Mouse (Mus musculus) neural tube, embryonic 11.5 days (tissue): Measurements from ENCODE around the gene Stx8. TPM values are rescaled to one million over a fixed set of nuclear protein-coding genes. Genes with fewer than 3 reads are reported as not detected.

Experiments
- ATAC-seq: fragments of 200-750 bp; cut with Nextera tagmentation; 2 replicates; pipeline ENCODE4 v1.8.0; 2017; ENCODE audit warnings: moderate number of reproducible peaks, mild to moderate bottlenecking, moderate TSS enrichment, moderate library complexity; ENCODE audit not compliant: insufficient read depth, low FRiP score, low TSS enrichment
- DNase-seq: peaks from one replicate; pipeline ENCODE4 v3.0.0-alpha.2; 2015; ENCODE audit warnings: low spot score
- H3K27ac ChIP-seq: fragments of 300-500 bp; sonication (generic); 2 replicates; pipeline ENCODE4 v1.5.1; 2014; ENCODE audit warnings: low read depth, mild to moderate bottlenecking, low read length
- H3K27me3 ChIP-seq: fragments of 300-500 bp; sonication (generic); 2 replicates; pipeline ENCODE4 v1.6.1; 2014; ENCODE audit warnings: mild to moderate bottlenecking, low read length, mixed read lengths; ENCODE audit not compliant: control insufficient read depth, insufficient read depth
- H3K36me3 ChIP-seq: fragments of 300-500 bp; sonication (generic); 2 replicates; pipeline ENCODE4 v1.6.1; 2014; ENCODE audit warnings: mild to moderate bottlenecking, low read length, moderate library complexity, mixed read lengths; ENCODE audit not compliant: control insufficient read depth, insufficient read depth
- H3K4me1 ChIP-seq: fragments of 300-500 bp; sonication (generic); 2 replicates; pipeline ENCODE4 v1.6.1; 2014; ENCODE audit warnings: low read length, mixed read lengths; ENCODE audit not compliant: control insufficient read depth, insufficient read depth
- H3K4me2 ChIP-seq: fragments of 300-500 bp; sonication (generic); 2 replicates; pipeline ENCODE4 v1.6.1; 2014; ENCODE audit warnings: low read depth, mild to moderate bottlenecking, moderate library complexity
- H3K4me3 ChIP-seq: fragments of 300-500 bp; sonication (generic); 2 replicates; pipeline ENCODE4 v1.5.1; 2014; ENCODE audit warnings: low read depth, low read length
- H3K9ac ChIP-seq: fragments of 300-500 bp; sonication (generic); 2 replicates; pipeline ENCODE4 v1.6.1; 2014; ENCODE audit warnings: mild to moderate bottlenecking, low read length
- H3K9me3 ChIP-seq: fragments of 300-500 bp; sonication (generic); 2 replicates; pipeline ENCODE4 v1.6.1; 2016; ENCODE audit warnings: low read length; ENCODE audit not compliant: control insufficient read depth
- WGBS: fragments of 180-500 bp; shearing (Covaris S2); extraction: QIAGEN DNeasy Blood & Tissue Kit; methylation state at CpG from one replicate; pipeline ENCODE4 v1.1.7; 2014; 5-methylcytosine and 5-hydroxymethylcytosine counted together
- polyA plus RNA-seq: library from polyadenylated mRNA; unstranded; fragments of >200 nt; fragmentation: Nextera tagmentation; extraction: Ambion mirVana; gene quantifications from 2 replicates; pipeline ENCODE4 v1.2.1, GENCODE M21; 2014

The Stx8 gene
- polyA plus RNA-seq, 1 experiment from 2014 or later: 50.5 TPM

GRCm38 (mm10) chr11:67923720-67924119 is 42.3 kb upstream of the Stx8 start:
- no peak for DNase-seq
- Histone ChIP-seq H3K27ac (no peak overlapping the region), H3K9ac (no peak overlapping the region), H3K27me3 (peaks cover 15% of the 10 kb centered on the region), H3K36me3 (no peaks in the 10 kb centered on the region), H3K4me1 (peaks cover 11% of the 10 kb centered on the region; the same call in 1 of the 2 replicates), H3K4me3 (no peak overlapping the region), H3K9me3 (no peaks in the 10 kb centered on the region), H3K4me2 (no peak overlapping the region)
- WGBS: 94% methylated on average over 5 of the region's 5 CpGs
- ATAC-seq: no peak

- no peak overlapping the region for H3K4me2 ChIP-seq
- peaks cover 11% of the 10 kb centered on the region; the same call in 1 of the 2 replicates for H3K4me1 ChIP-seq
- no peaks in the 10 kb centered on the region for H3K36me3 ChIP-seq
- H3K27me3 ChIP-seq: peaks cover 11% of the 10 kb centered on the region
- DNase-seq: no peak
- no peak overlapping the region for H3K27ac ChIP-seq
- 90% methylated on average over 13 of the region's 13 CpGs for WGBS
- no peak overlapping the region for H3K9ac ChIP-seq
- H3K9me3 ChIP-seq: no peaks in the 10 kb centered on the region
- no peak overlapping the region for H3K4me3 ChIP-seq
- ATAC-seq: no peak
Observed at GRCm38 (mm10) chr11:67925000-67925399, 41.0 kb upstream of the Stx8 start.

GRCm38 (mm10) chr11:67926348-67927055 is 39.5 kb upstream of the Stx8 start:
- H3K4me1 ChIP-seq: peaks cover 7% of the 10 kb centered on the region; the same call in 1 of the 2 replicates
- 20% methylated on average over 10 of the region's 15 CpGs for WGBS
- H3K27me3 ChIP-seq: peaks cover 1% of the 10 kb centered on the region
- DNase-seq (no peak), ATAC-seq (no peak)
- no peaks in the 10 kb centered on the region for H3K9me3 ChIP-seq
- no peaks in the 10 kb centered on the region for H3K36me3 ChIP-seq
- no peak overlapping the region for H3K9ac ChIP-seq
- H3K4me3 ChIP-seq: no peak overlapping the region
- no peak overlapping the region for H3K4me2 ChIP-seq
- H3K27ac ChIP-seq: no peak overlapping the region

GRCm38 (mm10) chr11:67932156-67932555 is 33.8 kb upstream of the Stx8 start:
- H3K9ac ChIP-seq: no peak overlapping the region
- H3K27me3 ChIP-seq: no peaks in the 10 kb centered on the region
- no peak overlapping the region for H3K27ac ChIP-seq
- ATAC-seq (no peak), DNase-seq (no peak)
- no peak overlapping the region for H3K4me2 ChIP-seq
- H3K36me3 ChIP-seq: no peaks in the 10 kb centered on the region
- H3K4me1 ChIP-seq: no peaks in the 10 kb centered on the region
- 89% methylated on average over 3 of the region's 3 CpGs for WGBS
- H3K9me3 ChIP-seq: no peaks in the 10 kb centered on the region
- H3K4me3 ChIP-seq: no peak overlapping the region

GRCm38 (mm10) chr11:67948229-67948628 is 17.8 kb upstream of the Stx8 start:
- DNase-seq (no peak), ATAC-seq (no peak)
- Histone ChIP-seq H3K9me3 (no peaks in the 10 kb centered on the region), H3K27ac (no peak overlapping the region), H3K36me3 (no peaks in the 10 kb centered on the region), H3K4me1 (no peaks in the 10 kb centered on the region), H3K9ac (no peak overlapping the region), H3K27me3 (no peaks in the 10 kb centered on the region), H3K4me3 (no peak overlapping the region), H3K4me2 (no peak overlapping the region)
- 68% methylated on average over 3 of the region's 3 CpGs for WGBS

- ATAC-seq (no peak), DNase-seq (no peak)
- no peaks in the 10 kb centered on the region for H3K9me3 ChIP-seq
- no peaks in the 10 kb centered on the region for H3K36me3 ChIP-seq
- no peak overlapping the region for H3K27ac ChIP-seq
- 89% methylated on average over 9 of the region's 9 CpGs for WGBS
- H3K4me2 ChIP-seq: no peak overlapping the region
- H3K9ac ChIP-seq: no peak overlapping the region
- no peaks in the 10 kb centered on the region for H3K27me3 ChIP-seq
- H3K4me1 ChIP-seq: no peaks in the 10 kb centered on the region
- H3K4me3 ChIP-seq: no peak overlapping the region
Observed at GRCm38 (mm10) chr11:67949475-67949874, 16.5 kb upstream of the Stx8 start.

GRCm38 (mm10) chr11:67953604-67954003 is 12.4 kb upstream of the Stx8 start:
- no peaks in the 10 kb centered on the region for H3K4me1 ChIP-seq
- no peaks in the 10 kb centered on the region for H3K9me3 ChIP-seq
- no peaks in the 10 kb centered on the region for H3K27me3 ChIP-seq
- no peak for DNase-seq
- no peak overlapping the region for H3K9ac ChIP-seq
- WGBS: 91% methylated on average over 5 of the region's 5 CpGs
- no peak overlapping the region for H3K4me3 ChIP-seq
- H3K27ac ChIP-seq: no peak overlapping the region
- ATAC-seq: no peak
- no peaks in the 10 kb centered on the region for H3K36me3 ChIP-seq
- no peak overlapping the region for H3K4me2 ChIP-seq

GRCm38 (mm10) chr11:67954413-67954812 is 11.6 kb upstream of the Stx8 start:
- ATAC-seq (no peak), DNase-seq (no peak)
- Histone ChIP-seq H3K27me3 (no peaks in the 10 kb centered on the region), H3K4me1 (no peaks in the 10 kb centered on the region), H3K9ac (no peak overlapping the region), H3K4me2 (no peak overlapping the region), H3K27ac (no peak overlapping the region), H3K36me3 (no peaks in the 10 kb centered on the region), H3K4me3 (no peak overlapping the region), H3K9me3 (no peaks in the 10 kb centered on the region)
- WGBS: 87% methylated on average over 6 of the region's 6 CpGs

GRCm38 (mm10) chr11:67964110-67964509 is 1.9 kb upstream of the Stx8 start:
- Histone ChIP-seq H3K27me3 (no peaks in the 10 kb centered on the region), H3K9me3 (no peaks in the 10 kb centered on the region), H3K27ac (no peak overlapping the region), H3K4me1 (no peaks in the 10 kb centered on the region), H3K36me3 (no peaks in the 10 kb centered on the region), H3K4me2 (no peak overlapping the region), H3K9ac (no peak overlapping the region), H3K4me3 (no peak overlapping the region)
- no peak for ATAC-seq
- WGBS: 74% methylated on average over 6 of the region's 6 CpGs
- no peak for DNase-seq
